Mouse (Mus musculus) liver, embryonic 12.5 days (tissue): ENCODE data around the gene Prc1. TPM values are rescaled to one million over a fixed set of nuclear protein-coding genes. Genes with fewer than 3 reads are reported as not detected.

Source experiments
- ATAC-seq: fragments of 200-750 bp; cut with Nextera tagmentation; 2 replicates; pipeline ENCODE4 v1.8.0; 2017; ENCODE audit warnings: moderate number of reproducible peaks, mild to moderate bottlenecking, moderate library complexity
- H3K27ac ChIP-seq: fragments of 300-500 bp; sonication (generic); 2 replicates; pipeline ENCODE4 v1.5.1; 2016; ENCODE audit warnings: mild to moderate bottlenecking
- H3K27me3 ChIP-seq: fragments of 300-500 bp; sonication (generic); replicated peaks from 2 replicates; pipeline ENCODE4 v1.6.1; 2016; ENCODE audit warnings: mild to moderate bottlenecking, moderate library complexity
- H3K36me3 ChIP-seq: fragments of 300-500 bp; sonication (generic); 2 replicates; pipeline ENCODE4 v1.6.1; 2016; ENCODE audit warnings: mild to moderate bottlenecking, moderate library complexity
- H3K4me1 ChIP-seq: fragments of 300-500 bp; sonication (generic); 2 replicates; pipeline ENCODE4 v1.6.1; 2016
- H3K4me2 ChIP-seq: fragments of 300-500 bp; sonication (generic); 2 replicates; pipeline ENCODE4 v1.6.1; 2016; ENCODE audit warnings: mild to moderate bottlenecking, moderate library complexity
- H3K4me3 ChIP-seq: fragments of 300-500 bp; sonication (generic); 2 replicates; pipeline ENCODE4 v1.5.1; 2016; ENCODE audit warnings: mild to moderate bottlenecking, moderate library complexity
- H3K9ac ChIP-seq: fragments of 300-500 bp; sonication (generic); 2 replicates; pipeline ENCODE4 v1.6.1; 2016; ENCODE audit warnings: mild to moderate bottlenecking, moderate library complexity
- H3K9me3 ChIP-seq: fragments of 300-500 bp; sonication (generic); replicated peaks from 2 replicates; pipeline ENCODE4 v1.6.1; 2016; ENCODE audit warnings: mild to moderate bottlenecking, moderate library complexity
- WGBS: fragments of 180-500 bp; shearing (Covaris S2); methylation state at CpG from one replicate; pipeline ENCODE4 v1.1.7; 2016; ENCODE audit not compliant: insufficient replicate concordance; 5-methylcytosine and 5-hydroxymethylcytosine counted together
- polyA plus RNA-seq: library from polyadenylated mRNA; unstranded; fragments of >200 nt; fragmentation: Nextera tagmentation; extraction: Ambion mirVana; gene quantifications from 2 replicates; pipeline ENCODE4 v1.2.1, GENCODE M21; 2016

Prc1 gene
- polyA plus RNA-seq, 1 experiment from 2014 or later, result 150 TPM

- no peak for ATAC-seq
- 67% methylated on average over 7 of the region's 7 CpGs for WGBS
- Histone ChIP-seq H3K27me3 (no peaks in the 10 kb centered on the region), H3K36me3 (peaks cover 17% of the 10 kb centered on the region), H3K4me2 (no peak overlapping the region), H3K9ac (0 out of 2 replicates have a peak overlapping the region, but pooled peaks have one; percentile 13), H3K4me1 (peaks cover 47% of the 10 kb centered on the region), H3K27ac (no peak overlapping the region), H3K4me3 (no peak overlapping the region), H3K9me3 (no peaks in the 10 kb centered on the region)
Measured at GRCm38 (mm10) chr7:80341793-80342192, 47.5 kb downstream of the Prc1 start.

GRCm38 (mm10) chr7:80342858-80343257, 48.6 kb downstream of the Prc1 start, which contains the start of gene Hddc3:
Hddc3 (plus strand) TSS chr7:80343104.
- ATAC-seq, result peak; percentile 14; the same call in 1 of the 2 replicates
- Histone ChIP-seq H3K27me3 (no peaks in the 10 kb centered on the region), H3K27ac (peak within 1 kb of the TSS; percentile 70), H3K9ac (peak within 1 kb of the TSS; percentile 76), H3K9me3 (no peaks in the 10 kb centered on the region), H3K36me3 (peaks cover 9% of the 10 kb centered on the region), H3K4me2 (peak within 1 kb of the TSS; percentile 73), H3K4me1 (peaks cover 55% of the 10 kb centered on the region), H3K4me3 (peak within 1 kb of the TSS; percentile 66)
- 1% methylated on average over 25 of the region's 25 CpGs for WGBS

- Histone ChIP-seq H3K27ac (peak overlapping the region; percentile 70), H3K4me1 (peaks cover 59% of the 10 kb centered on the region)
- ATAC-seq, result no peak
Measured at GRCm38 (mm10) chr7:80343270-80344018, 49.2 kb downstream of the Prc1 start.

GRCm38 (mm10) chr7:80346173-80346572, 51.9 kb downstream of the Prc1 start:
- H3K4me2 ChIP-seq, result no peak overlapping the region
- no peak for ATAC-seq
- H3K4me1 ChIP-seq, result peaks cover 49% of the 10 kb centered on the region
- no peak overlapping the region for H3K9ac ChIP-seq
- H3K27ac ChIP-seq, result no peak overlapping the region
- H3K4me3 ChIP-seq, result no peak overlapping the region
- peaks cover 15% of the 10 kb centered on the region for H3K36me3 ChIP-seq
- H3K9me3 ChIP-seq, result no peaks in the 10 kb centered on the region
- no peaks in the 10 kb centered on the region for H3K27me3 ChIP-seq
- 81% methylated on average over 9 of the region's 9 CpGs for WGBS

More at GRCm38 (mm10) chr7:80343270-80344018, 49.2 kb downstream of the Prc1 start:
- H3K4me3 ChIP-seq, result peak overlapping the region; percentile 66
- peaks cover 4% of the 10 kb centered on the region; the same call in 1 of the 2 replicates for H3K36me3 ChIP-seq
- no peaks in the 10 kb centered on the region for H3K27me3 ChIP-seq
- H3K9ac ChIP-seq, result peak overlapping the region; percentile 76
- peak overlapping the region; percentile 73 for H3K4me2 ChIP-seq
- H3K9me3 ChIP-seq, result no peaks in the 10 kb centered on the region
- 23% methylated on average over 19 of the region's 19 CpGs for WGBS

GRCm38 (mm10) chr7:80346830-80347229, 52.6 kb downstream of the Prc1 start:
- Histone ChIP-seq H3K9ac (no peak overlapping the region), H3K27ac (no peak overlapping the region), H3K4me3 (no peak overlapping the region), H3K36me3 (peaks cover 20% of the 10 kb centered on the region), H3K27me3 (no peaks in the 10 kb centered on the region), H3K4me2 (no peak overlapping the region), H3K9me3 (no peaks in the 10 kb centered on the region), H3K4me1 (peaks cover 49% of the 10 kb centered on the region)
- ATAC-seq, result no peak
- 49% methylated on average over 5 of the region's 5 CpGs for WGBS

GRCm38 (mm10) chr7:80347670-80348586, 53.7 kb downstream of the Prc1 start:
- H3K27me3 ChIP-seq, result no peaks in the 10 kb centered on the region
- H3K4me2 ChIP-seq, result no peak overlapping the region
- H3K9me3 ChIP-seq, result no peaks in the 10 kb centered on the region
- H3K4me1 ChIP-seq, result peaks cover 39% of the 10 kb centered on the region
- H3K27ac ChIP-seq, result no peak overlapping the region; the same call in 1 of the 2 replicates
- 0 out of 2 replicates have a peak overlapping the region, but pooled peaks have one; percentile 9 for H3K9ac ChIP-seq
- H3K4me3 ChIP-seq, result no peak overlapping the region
- ATAC-seq, result no peak
- peaks cover 27% of the 10 kb centered on the region for H3K36me3 ChIP-seq
- WGBS, result 70% methylated on average over 13 of the region's 13 CpGs

- H3K4me3 ChIP-seq, result no peak overlapping the region
- ATAC-seq, result peak; percentile 53
- no peaks in the 10 kb centered on the region for H3K9me3 ChIP-seq
- no peak overlapping the region for H3K4me2 ChIP-seq
- no peak overlapping the region for H3K9ac ChIP-seq
- no peaks in the 10 kb centered on the region for H3K27me3 ChIP-seq
- no peak overlapping the region for H3K27ac ChIP-seq
- H3K36me3 ChIP-seq, result peaks cover 44% of the 10 kb centered on the region
- 16% methylated on average over 2 of the region's 2 CpGs for WGBS
- H3K4me1 ChIP-seq, result peaks cover 31% of the 10 kb centered on the region
Measured at GRCm38 (mm10) chr7:80350808-80351207, 56.6 kb downstream of the Prc1 start.

- 85% methylated on average over 8 of the region's 8 CpGs for WGBS
- no peak for ATAC-seq
Measured at GRCm38 (mm10) chr7:80352920-80353319, 58.7 kb downstream of the Prc1 start.

GRCm38 (mm10) chr7:80356351-80356750, 62.1 kb downstream of the Prc1 start:
- Histone ChIP-seq H3K27me3 (no peaks in the 10 kb centered on the region), H3K9me3 (no peaks in the 10 kb centered on the region), H3K9ac (no peak overlapping the region), H3K4me1 (peaks cover 3% of the 10 kb centered on the region), H3K36me3 (peaks cover 86% of the 10 kb centered on the region), H3K4me2 (no peak overlapping the region), H3K4me3 (no peak overlapping the region), H3K27ac (no peak overlapping the region)
- ATAC-seq, result no peak
- 85% methylated on average over 13 of the region's 13 CpGs for WGBS

More at GRCm38 (mm10) chr7:80352920-80353319, 58.7 kb downstream of the Prc1 start:
- no peak overlapping the region for H3K4me3 ChIP-seq
- peaks cover 65% of the 10 kb centered on the region for H3K36me3 ChIP-seq
- no peak overlapping the region for H3K4me2 ChIP-seq
- H3K9ac ChIP-seq, result no peak overlapping the region
- peaks cover 18% of the 10 kb centered on the region for H3K4me1 ChIP-seq
- no peak overlapping the region for H3K27ac ChIP-seq
- no peaks in the 10 kb centered on the region for H3K27me3 ChIP-seq
- no peaks in the 10 kb centered on the region for H3K9me3 ChIP-seq

- H3K36me3 ChIP-seq, result peaks cover 87% of the 10 kb centered on the region
- no peaks in the 10 kb centered on the region for H3K4me1 ChIP-seq
- H3K27ac ChIP-seq, result no peak overlapping the region
- ATAC-seq, result no peak
- H3K9me3 ChIP-seq, result no peaks in the 10 kb centered on the region
- WGBS, result 70% methylated on average over 8 of the region's 8 CpGs
- no peak overlapping the region for H3K9ac ChIP-seq
- no peak overlapping the region for H3K4me3 ChIP-seq
- no peak overlapping the region for H3K4me2 ChIP-seq
- H3K27me3 ChIP-seq, result no peaks in the 10 kb centered on the region
Measured at GRCm38 (mm10) chr7:80357156-80357555, 62.9 kb downstream of the Prc1 start.

- H3K9ac ChIP-seq, result no peak overlapping the region
- no peak for ATAC-seq
- no peak overlapping the region for H3K4me3 ChIP-seq
- no peak overlapping the region for H3K27ac ChIP-seq
- H3K27me3 ChIP-seq, result no peaks in the 10 kb centered on the region
- 78% methylated on average over 4 of the region's 4 CpGs for WGBS
- no peaks in the 10 kb centered on the region for H3K9me3 ChIP-seq
- peaks cover 88% of the 10 kb centered on the region for H3K36me3 ChIP-seq
- H3K4me1 ChIP-seq, result no peaks in the 10 kb centered on the region
- H3K4me2 ChIP-seq, result no peak overlapping the region
Measured at GRCm38 (mm10) chr7:80358039-80358438, 63.8 kb downstream of the Prc1 start.

GRCm38 (mm10) chr7:80360435-80360834, 66.2 kb downstream of the Prc1 start:
- Histone ChIP-seq H3K27me3 (no peaks in the 10 kb centered on the region), H3K9ac (no peak overlapping the region), H3K36me3 (peaks cover 90% of the 10 kb centered on the region), H3K4me1 (no peaks in the 10 kb centered on the region), H3K4me3 (no peak overlapping the region), H3K27ac (no peak overlapping the region), H3K9me3 (no peaks in the 10 kb centered on the region), H3K4me2 (no peak overlapping the region)
- ATAC-seq, result no peak
- WGBS, result 43% methylated on average over 3 of the region's 3 CpGs
